Comparison of ENCODE assay signal across 10 mouse cellular contexts in the genomic region with DNA sequence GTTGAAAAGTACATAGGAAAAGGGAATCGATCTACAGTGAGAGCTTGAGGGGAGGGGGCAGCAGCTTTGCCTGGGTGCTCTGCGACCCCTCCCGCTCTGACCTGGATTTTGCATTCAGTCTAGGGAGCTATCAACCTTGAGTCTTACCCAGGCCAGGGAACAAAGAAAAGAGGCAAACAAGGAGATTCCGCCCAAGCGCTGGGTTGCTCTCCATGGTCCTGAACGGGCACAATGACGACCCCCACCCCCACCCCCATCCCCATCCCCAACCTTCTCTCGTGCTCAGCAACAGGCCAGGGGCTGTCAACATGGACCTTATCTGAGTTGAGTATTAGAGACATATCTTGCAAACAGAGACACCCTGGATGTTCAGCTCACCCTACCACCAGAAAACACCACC.
DNase-seq lines count a peak whose midpoint lies in the region; ATAC-seq lines count a peak whose summit lies in the region.
"Had no signal": no experiment of that assay in that cellular context is flagged by ENCODE, and none has a peak within 500 bp of the region (broad histone marks: within the 10 kb centered on the region; RNA-seq: fewer than 3 reads in every experiment).

No protein-coding gene starts in this region.

- no peak overlapping the region for H3K27ac ChIP-seq in heart, embryonic 11.5 days (ENCODE audit: low read depth, low read length)
- H3K27ac ChIP-seq in hindbrain, embryonic 12.5 days = peak overlapping the region; percentile 89
- H3K27ac ChIP-seq in midbrain, embryonic 16.5 days (ENCODE audit: low read length) = peak overlapping the region; percentile 87
- H3K27ac ChIP-seq: liver, embryonic 15.5 days had no signal

- no peak for ATAC-seq in heart, embryonic 11.5 days (replicated peaks; ENCODE audit: insufficient number of reproducible peaks, low FRiP score, low TSS enrichment)
- no peak for ATAC-seq in hindbrain, embryonic 12.5 days (ENCODE audit: low FRiP score)
- ATAC-seq in midbrain, embryonic 16.5 days = no peak

- H3K36me3 ChIP-seq in heart, embryonic 11.5 days (ENCODE audit: control insufficient read depth, insufficient read depth, low read length) = no peaks in the 10 kb centered on the region
- H3K36me3 ChIP-seq in hindbrain, embryonic 12.5 days = no peaks in the 10 kb centered on the region
- no peaks in the 10 kb centered on the region for H3K36me3 ChIP-seq in midbrain, embryonic 16.5 days (ENCODE audit: control insufficient read depth, insufficient read depth, low read length)
- H3K36me3 ChIP-seq: liver, embryonic 15.5 days had no signal

- H3K9ac ChIP-seq in heart, embryonic 11.5 days (ENCODE audit: low read depth, low read length) = no peak overlapping the region
- H3K9ac ChIP-seq in hindbrain, embryonic 12.5 days = no peak overlapping the region
- H3K9ac ChIP-seq in midbrain, embryonic 16.5 days (ENCODE audit: low read depth, low read length) = peak overlapping the region; percentile 34; the same call in 1 of the 2 replicates
- H3K9ac ChIP-seq: liver, embryonic 15.5 days had no signal

- peaks cover 3% of the 10 kb centered on the region; the same call in 1 of the 2 replicates for H3K4me1 ChIP-seq in heart, embryonic 11.5 days (ENCODE audit: control insufficient read depth, insufficient read depth, low read length)
- peaks cover 84% of the 10 kb centered on the region for H3K4me1 ChIP-seq in hindbrain, embryonic 12.5 days
- peaks cover 80% of the 10 kb centered on the region for H3K4me1 ChIP-seq in midbrain, embryonic 16.5 days (ENCODE audit: control insufficient read depth, insufficient read depth, low read length)
- H3K4me1 ChIP-seq: liver, embryonic 15.5 days had no signal

- peak overlapping the region; percentile 29; the same call in 1 of the 2 replicates for H3K4me2 ChIP-seq in heart, embryonic 11.5 days
- H3K4me2 ChIP-seq in hindbrain, embryonic 12.5 days (replicated peaks) = peak overlapping the region; percentile 18
- H3K4me2 ChIP-seq in midbrain, embryonic 16.5 days (ENCODE audit: low read length) = peak overlapping the region; percentile 18
- H3K4me2 ChIP-seq: liver, embryonic 15.5 days had no signal

- no peak overlapping the region for H3K4me3 ChIP-seq in heart, embryonic 11.5 days (ENCODE audit: low read depth, low read length)
- H3K4me3 ChIP-seq in hindbrain, embryonic 12.5 days = no peak overlapping the region
- no peak overlapping the region for H3K4me3 ChIP-seq in midbrain, embryonic 16.5 days (ENCODE audit: low read depth, low read length)
- H3K4me3 ChIP-seq: liver, embryonic 15.5 days had no signal

- H3K9me3 ChIP-seq in heart, embryonic 11.5 days (replicated peaks; ENCODE audit: control insufficient read depth, low read length) = no peaks in the 10 kb centered on the region
- no peaks in the 10 kb centered on the region for H3K9me3 ChIP-seq in hindbrain, embryonic 12.5 days (replicated peaks)
- no peaks in the 10 kb centered on the region for H3K9me3 ChIP-seq in midbrain, embryonic 16.5 days (replicated peaks; ENCODE audit: control insufficient read depth, low read length, poor library complexity, severe bottlenecking)
- H3K9me3 ChIP-seq: liver, embryonic 15.5 days had no signal

- DNase-seq in heart, postnatal 25 days (ENCODE audit: low spot score) = no peak
- peak; percentile 74 for DNase-seq in embryo, embryonic 11 days
- DNase-seq in spleen, adult 12 weeks (ENCODE audit: low spot score) = no peak
- no peak for DNase-seq in right cerebral cortex, postnatal 36 days (ENCODE audit: low spot score in 2 of 2)
- no peak for DNase-seq in layer of hippocampus, postnatal 10 days (ENCODE audit: low spot score in 2 of 2)
- DNase-seq: gastrocnemius, postnatal 14 days had no signal

- H3K27me3 ChIP-seq in heart, embryonic 11.5 days (ENCODE audit: control insufficient read depth, insufficient read depth, low read length) = peaks cover 10% of the 10 kb centered on the region; the same call in 1 of the 2 replicates
- H3K27me3 ChIP-seq in hindbrain, embryonic 12.5 days = no peaks in the 10 kb centered on the region
- H3K27me3 ChIP-seq in midbrain, embryonic 16.5 days (ENCODE audit: control insufficient read depth, insufficient read depth, low read depth, low read length) = no peaks in the 10 kb centered on the region

- intact Hi-C loops in heart, postnatal 25 days (cut with DNase I) = no loop called here

- WGBS in heart, embryonic 11.5 days (ENCODE audit: insufficient replicate concordance) = 0% methylated on average over 8 of the region's 8 CpGs
- 1% methylated on average over 8 of the region's 8 CpGs for WGBS in hindbrain, embryonic 12.5 days
- WGBS in midbrain, embryonic 16.5 days = 3% methylated on average over 8 of the region's 8 CpGs
